Mouse (Mus musculus): ENCODE results near the gene Chchd3. TPM values are rescaled to one million over a fixed set of nuclear protein-coding genes. Genes with fewer than 3 reads are reported as not detected.

Chchd3 gene
- polyA plus RNA-seq, 1 experiment = 34.0 TPM

DNA sequence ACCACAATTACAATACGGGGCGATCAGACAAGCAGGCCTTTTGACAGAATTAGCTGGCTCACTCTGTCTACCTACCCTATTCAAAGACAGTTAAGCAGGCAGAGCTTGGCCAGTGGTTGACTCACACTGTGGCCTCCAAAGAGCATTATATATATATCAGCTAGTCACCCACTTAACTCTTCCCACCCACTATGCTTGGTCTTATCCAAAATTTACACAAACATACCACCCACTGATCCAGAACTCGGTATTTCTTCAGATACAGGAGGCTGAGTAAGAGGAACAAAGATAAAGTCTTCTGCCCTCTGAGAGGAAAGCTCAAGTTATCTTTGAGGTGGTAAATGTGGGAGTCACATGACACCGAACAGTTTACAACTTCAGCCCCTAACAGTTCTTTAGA is 4.4 kb downstream of the Chchd3 start:
- no peak for TF ChIP-seq POLR2A (IDR thresholded peaks at IDR 0.05; ENCODE audit: borderline replicate concordance, extremely low read depth, low read depth, low read length)
- TF ChIP-seq CTCF (IDR thresholded peaks at IDR 0.05; ENCODE audit: insufficient read depth, low read length) = no peak
- Histone ChIP-seq H3K4me1 (ENCODE audit: control insufficient read depth, insufficient read depth, low read length) (peaks cover 3% of the 10 kb centered on the region), H3K4me3 (replicated peaks; ENCODE audit: extremely low read depth, low read depth, low read length) (no peak overlapping the region)
- no peak for DNase-seq
- 73% methylated on average over 4 of the region's 4 CpGs for WGBS

DNA sequence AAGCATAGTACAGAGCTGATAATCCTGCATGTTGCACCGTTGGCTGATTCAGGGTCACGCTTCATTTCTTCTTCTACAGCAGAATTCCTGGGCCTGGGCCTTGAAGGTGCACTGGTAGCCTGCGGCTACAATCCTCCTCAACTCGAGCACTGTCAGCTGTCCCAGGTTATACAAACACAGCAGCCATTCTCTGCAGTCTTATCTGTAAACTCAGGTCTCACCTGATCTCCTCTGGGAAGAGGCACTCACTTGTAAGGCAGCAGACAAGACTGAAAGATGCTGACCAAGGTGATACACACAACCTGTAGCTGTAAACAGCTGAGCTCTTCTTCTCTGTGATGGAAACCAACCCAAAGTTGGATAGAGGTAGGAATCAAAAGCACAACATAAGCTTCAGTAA is 5.1 kb downstream of the Chchd3 start:
- 81% methylated on average over 4 of the region's 4 CpGs for WGBS

DNA sequence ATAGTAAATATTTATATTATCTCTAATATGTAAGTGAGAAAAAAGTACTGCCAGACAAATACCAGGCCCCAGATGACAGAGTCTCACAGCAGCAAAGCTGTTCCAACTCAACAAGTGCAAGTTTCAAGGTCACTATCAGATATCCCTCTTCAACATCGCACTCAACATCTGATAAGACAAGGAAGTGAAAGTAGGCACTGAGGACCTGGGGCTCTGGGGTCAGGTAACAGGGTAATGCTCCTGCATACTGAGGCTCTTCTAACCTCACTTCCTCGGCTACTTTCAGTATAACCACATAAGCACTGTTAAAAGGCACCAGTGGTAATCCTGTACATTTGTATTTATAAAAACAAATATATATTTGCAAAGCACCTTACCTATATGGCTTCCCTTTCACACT is 8.4 kb downstream of the Chchd3 start:
- Histone ChIP-seq H3K4me1 (ENCODE audit: control insufficient read depth, insufficient read depth, low read length) (no peaks in the 10 kb centered on the region; the same call in 1 of the 2 replicates), H3K4me3 (replicated peaks; ENCODE audit: extremely low read depth, low read depth, low read length) (no peak overlapping the region)
- WGBS = 18% methylated on average over 2 of the region's 2 CpGs
- DNase-seq = no peak
- TF ChIP-seq CTCF (IDR thresholded peaks at IDR 0.05; ENCODE audit: insufficient read depth, low read length) (no peak), POLR2A (IDR thresholded peaks at IDR 0.05; ENCODE audit: borderline replicate concordance, extremely low read depth, low read depth, low read length) (no peak)

More for the DNA sequence above, 5.1 kb downstream of the Chchd3 start:
- no peak overlapping the region for H3K4me3 ChIP-seq (replicated peaks; ENCODE audit: extremely low read depth, low read depth, low read length)
- H3K4me1 ChIP-seq (ENCODE audit: control insufficient read depth, insufficient read depth, low read length) = peaks cover 3% of the 10 kb centered on the region
- TF ChIP-seq POLR2A (IDR thresholded peaks at IDR 0.05; ENCODE audit: borderline replicate concordance, extremely low read depth, low read depth, low read length) = no peak
- TF ChIP-seq CTCF (IDR thresholded peaks at IDR 0.05; ENCODE audit: insufficient read depth, low read length) = no peak
- no peak for DNase-seq

DNA sequence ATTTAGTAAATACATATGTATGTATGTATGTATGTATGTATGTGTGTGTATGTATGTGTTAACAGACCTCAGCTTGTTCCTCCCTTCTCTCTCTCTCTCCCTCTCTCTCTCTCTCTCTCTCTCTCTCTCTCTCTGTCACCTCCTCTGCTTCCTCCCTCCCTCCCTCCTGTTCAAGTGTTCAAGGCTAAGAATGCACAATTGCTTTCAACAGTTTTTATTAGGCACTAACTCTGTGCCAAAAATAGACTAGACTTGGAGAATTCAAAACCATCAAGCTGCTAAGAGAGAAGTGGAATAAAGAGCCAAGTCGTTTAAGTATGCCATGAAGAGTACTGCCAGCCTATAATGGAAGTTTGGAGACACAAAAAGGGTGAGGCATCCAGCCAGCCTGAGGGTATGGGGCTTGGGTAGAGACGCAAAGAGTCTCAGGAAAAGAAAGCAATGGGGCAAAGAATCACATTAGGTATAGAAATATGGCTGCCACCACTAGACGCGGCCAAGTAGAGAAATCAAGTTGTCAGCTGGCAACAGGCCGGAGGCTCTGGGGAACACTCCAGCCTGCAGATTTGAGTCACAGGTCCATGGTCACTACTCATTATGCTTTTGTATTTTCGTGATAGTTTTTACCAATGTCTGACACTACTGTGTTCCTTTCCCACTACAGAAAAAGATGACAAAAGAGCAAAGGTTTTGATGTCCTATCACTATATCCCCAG is 10.2 kb downstream of the Chchd3 start:
- DNase-seq = no peak
- Histone ChIP-seq H3K4me1 (ENCODE audit: control insufficient read depth, insufficient read depth, low read length) (no peaks in the 10 kb centered on the region; the same call in 1 of the 2 replicates), H3K4me3 (replicated peaks; ENCODE audit: extremely low read depth, low read depth, low read length) (no peak overlapping the region)
- WGBS = 83% methylated on average over 6 of the region's 6 CpGs
- TF ChIP-seq POLR2A (IDR thresholded peaks at IDR 0.05; ENCODE audit: borderline replicate concordance, extremely low read depth, low read depth, low read length) (no peak), CTCF (IDR thresholded peaks at IDR 0.05; ENCODE audit: insufficient read depth, low read length) (no peak)

DNA sequence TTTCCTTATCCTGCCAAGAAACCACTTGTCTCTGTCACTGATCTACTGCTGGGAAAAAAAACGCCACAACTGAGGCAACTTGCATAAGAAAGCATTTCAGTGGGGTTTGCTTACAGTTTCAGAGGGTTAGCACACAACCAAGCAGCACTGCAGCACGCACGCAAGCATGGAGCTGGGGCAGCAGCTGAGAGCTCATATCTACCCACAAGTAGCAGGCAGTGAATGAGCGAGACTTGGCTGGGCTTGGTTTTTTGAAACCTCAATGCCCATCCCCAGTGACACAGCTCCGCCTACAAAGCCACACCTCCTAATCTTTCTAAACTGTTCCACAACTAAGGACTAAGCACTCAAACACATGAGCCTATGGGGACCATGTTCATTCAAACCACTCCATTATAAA is 16.6 kb downstream of the Chchd3 start:
- TF ChIP-seq CTCF (IDR thresholded peaks at IDR 0.05; ENCODE audit: insufficient read depth, low read length) (no peak), POLR2A (IDR thresholded peaks at IDR 0.05; ENCODE audit: borderline replicate concordance, extremely low read depth, low read depth, low read length) (no peak)
- Histone ChIP-seq H3K4me3 (replicated peaks; ENCODE audit: extremely low read depth, low read depth, low read length) (no peak overlapping the region), H3K4me1 (ENCODE audit: control insufficient read depth, insufficient read depth, low read length) (no peaks in the 10 kb centered on the region)
- 91% methylated on average over 5 of the region's 5 CpGs for WGBS
- DNase-seq = no peak

DNA sequence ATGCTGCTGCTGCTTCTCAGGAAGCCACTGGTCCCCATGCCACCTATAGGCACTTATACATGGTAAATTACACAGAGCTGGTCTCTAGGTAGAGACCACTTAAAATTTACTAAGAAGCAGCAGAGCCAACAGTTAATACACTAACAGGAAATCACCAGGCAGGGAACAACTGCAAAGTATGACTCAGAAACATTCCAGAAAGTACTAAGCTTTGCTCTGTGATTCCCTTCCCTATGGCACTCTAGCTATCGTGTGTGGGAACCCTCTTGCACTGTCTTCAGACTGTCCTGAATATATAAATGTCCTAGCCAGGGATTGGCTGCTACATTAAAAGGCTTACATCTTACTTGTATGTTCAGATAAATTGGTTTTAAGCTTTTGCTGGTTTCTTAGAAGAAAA is 17.2 kb downstream of the Chchd3 start:
- 60% methylated on average over 1 of the region's 1 CpGs for WGBS
- Histone ChIP-seq H3K4me1 (ENCODE audit: control insufficient read depth, insufficient read depth, low read length) (no peaks in the 10 kb centered on the region), H3K4me3 (replicated peaks; ENCODE audit: extremely low read depth, low read depth, low read length) (no peak overlapping the region)
- DNase-seq = no peak
- TF ChIP-seq POLR2A (IDR thresholded peaks at IDR 0.05; ENCODE audit: borderline replicate concordance, extremely low read depth, low read depth, low read length) (no peak), CTCF (IDR thresholded peaks at IDR 0.05; ENCODE audit: insufficient read depth, low read length) (no peak)

DNA sequence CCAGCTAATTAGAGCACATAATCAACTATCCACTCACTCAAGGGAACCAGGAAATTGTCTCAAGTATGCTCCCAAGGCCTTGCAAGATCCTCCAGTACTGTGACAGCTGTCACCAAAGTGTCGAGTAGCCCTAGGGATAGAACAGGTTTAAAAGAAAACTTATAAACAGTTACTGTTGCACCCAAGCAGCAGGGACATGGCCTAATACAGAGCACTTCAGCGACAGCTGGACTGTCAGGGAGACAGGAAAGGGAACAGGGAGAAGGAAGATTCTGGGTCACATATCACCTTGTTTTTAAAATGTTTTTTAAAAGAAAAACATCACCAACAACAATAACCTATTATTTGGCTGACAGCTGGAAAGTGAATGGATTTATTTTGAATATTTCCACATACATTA is 18.1 kb downstream of the Chchd3 start:
- Histone ChIP-seq H3K4me3 (replicated peaks; ENCODE audit: extremely low read depth, low read depth, low read length) (no peak overlapping the region), H3K4me1 (ENCODE audit: control insufficient read depth, insufficient read depth, low read length) (no peaks in the 10 kb centered on the region)
- TF ChIP-seq POLR2A (IDR thresholded peaks at IDR 0.05; ENCODE audit: borderline replicate concordance, extremely low read depth, low read depth, low read length) (no peak), CTCF (IDR thresholded peaks at IDR 0.05; ENCODE audit: insufficient read depth, low read length) (no peak)
- 82% methylated on average over 2 of the region's 2 CpGs for WGBS
- DNase-seq = no peak

DNA sequence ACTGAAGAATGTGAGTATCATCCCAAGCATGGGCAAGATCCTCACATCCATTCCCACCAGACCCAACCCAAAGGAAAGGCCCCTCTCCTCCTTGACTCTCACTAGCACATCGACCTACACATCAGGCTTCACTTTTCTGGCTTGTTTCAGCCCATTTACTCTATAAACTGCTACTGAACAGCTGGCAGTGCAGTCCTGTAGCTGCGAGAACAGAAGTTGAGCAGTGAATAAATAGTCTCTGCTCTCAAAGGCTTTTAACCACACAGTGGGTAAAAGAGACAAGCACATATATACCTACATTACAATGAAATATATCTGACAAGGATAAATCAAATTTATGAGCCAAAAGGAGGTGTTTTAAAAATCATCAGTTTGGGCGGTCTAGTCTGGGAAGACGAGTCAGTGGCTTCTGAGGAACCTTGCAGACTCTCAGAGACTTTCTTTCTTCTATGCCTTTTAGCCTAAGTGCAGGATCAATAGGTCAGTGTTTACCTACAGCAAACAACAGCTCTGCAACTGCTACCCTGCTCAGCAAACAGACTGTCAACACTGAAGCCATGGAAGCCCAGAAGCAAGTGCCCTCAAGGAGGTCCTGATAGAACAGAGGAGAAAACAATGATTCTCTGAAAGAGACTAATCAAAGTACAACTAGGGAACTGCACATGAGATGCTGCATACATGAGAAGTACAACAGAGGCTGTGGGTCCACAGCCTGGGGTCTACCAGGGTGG is 19.5 kb downstream of the Chchd3 start:
- WGBS = 78% methylated on average over 4 of the region's 4 CpGs
- no peaks in the 10 kb centered on the region for H3K4me1 ChIP-seq (ENCODE audit: control insufficient read depth, insufficient read depth, low read length)

DNA sequence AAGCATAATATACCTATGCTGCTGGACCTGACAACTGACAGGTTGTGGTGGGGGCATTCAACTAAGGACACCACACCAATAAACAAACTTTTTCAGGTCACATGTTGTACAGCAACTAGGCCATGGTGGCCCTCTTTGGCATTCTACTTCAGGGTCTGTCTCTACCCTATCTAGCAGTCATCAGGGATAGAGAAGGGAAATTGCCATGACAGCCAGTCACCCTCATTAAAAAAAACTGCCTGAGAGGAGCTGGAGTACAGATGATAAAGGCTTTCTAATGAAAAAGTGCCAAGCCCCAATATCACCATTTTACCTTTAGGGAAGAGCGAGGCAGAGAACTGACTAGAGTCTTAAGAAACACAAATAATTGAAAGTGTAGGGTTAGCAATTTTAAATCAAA is 27.5 kb downstream of the Chchd3 start:
- WGBS = 97% methylated on average over 1 of the region's 1 CpGs
- TF ChIP-seq POLR2A (IDR thresholded peaks at IDR 0.05; ENCODE audit: borderline replicate concordance, extremely low read depth, low read depth, low read length) (no peak), CTCF (IDR thresholded peaks at IDR 0.05; ENCODE audit: insufficient read depth, low read length) (no peak)
- no peak for DNase-seq
- Histone ChIP-seq H3K4me1 (ENCODE audit: control insufficient read depth, insufficient read depth, low read length) (no peaks in the 10 kb centered on the region), H3K4me3 (replicated peaks; ENCODE audit: extremely low read depth, low read depth, low read length) (no peak overlapping the region)

More for the DNA sequence above, 19.5 kb downstream of the Chchd3 start:
- TF ChIP-seq CTCF (IDR thresholded peaks at IDR 0.05; ENCODE audit: insufficient read depth, low read length) (no peak), POLR2A (IDR thresholded peaks at IDR 0.05; ENCODE audit: borderline replicate concordance, extremely low read depth, low read depth, low read length) (no peak)
- no peak overlapping the region for H3K4me3 ChIP-seq (replicated peaks; ENCODE audit: extremely low read depth, low read depth, low read length)
- DNase-seq = no peak

DNA sequence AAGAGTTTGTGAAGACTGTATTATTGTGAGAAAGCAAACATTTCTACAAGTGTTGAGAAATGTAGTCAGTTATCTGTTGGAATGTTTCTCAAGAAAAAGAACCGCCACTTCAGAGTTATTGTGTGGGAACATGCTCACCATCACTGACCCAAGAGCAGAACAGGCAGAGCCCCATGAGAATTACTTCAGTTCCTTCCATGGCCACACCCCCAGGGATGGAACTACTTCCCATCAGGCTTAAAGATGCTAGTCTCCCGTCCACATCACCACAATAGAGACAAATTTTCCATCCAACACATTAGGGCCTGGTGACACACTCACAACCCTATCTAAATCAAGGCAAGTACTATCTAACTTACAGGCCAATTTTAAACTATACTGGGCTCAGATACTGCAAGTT is 28.4 kb downstream of the Chchd3 start:
- no peak for DNase-seq
- Histone ChIP-seq H3K4me3 (replicated peaks; ENCODE audit: extremely low read depth, low read depth, low read length) (no peak overlapping the region), H3K4me1 (ENCODE audit: control insufficient read depth, insufficient read depth, low read length) (no peaks in the 10 kb centered on the region)
- TF ChIP-seq CTCF (IDR thresholded peaks at IDR 0.05; ENCODE audit: insufficient read depth, low read length) (no peak), POLR2A (IDR thresholded peaks at IDR 0.05; ENCODE audit: borderline replicate concordance, extremely low read depth, low read depth, low read length) (no peak)
- WGBS = 64% methylated on average over 2 of the region's 2 CpGs

Measured in lung, adult 2 months (tissue).